Mouse (Mus musculus) bone marrow macrophage, adult 2 months (primary cell): ENCODE data around the gene Bmper.

Source experiments
- CTCF ChIP-seq: IDR thresholded peaks from 2 replicates; pipeline ENCODE4 v1.5.1; 2012; ENCODE audit warnings: low read depth, mild to moderate bottlenecking, low read length, moderate library complexity
- POLR2A ChIP-seq: IDR thresholded peaks from 2 replicates; pipeline ENCODE4 v1.6.1; 2012; ENCODE audit warnings: mild to moderate bottlenecking, low read depth, low read length, borderline replicate concordance

- TF ChIP-seq POLR2A, result no peak
- TF ChIP-seq CTCF, result no peak
Observed at GRCm38 (mm10) chr9:23251001-23251400, 28.1 kb downstream of the Bmper start.
